Mouse (Mus musculus): ENCODE data around the gene G6pdx. TPM values are rescaled to one million over a fixed set of nuclear protein-coding genes. Genes with fewer than 3 reads are reported as not detected.

Gene G6pdx
- 58.1 and 65.0 TPM in 2 replicates for polyA plus RNA-seq (2011; ENCODE audit: insufficient read length, low read depth, missing spikeins)

- H3K4me3 ChIP-seq (ENCODE audit: insufficient read depth, low read length), result peak within 1 kb of the TSS; percentile 87
- peak; percentile 93 for TF ChIP-seq POLR2A (IDR thresholded peaks at IDR 0.05; ENCODE audit: low read depth, low read length)
- TF ChIP-seq CTCF (IDR thresholded peaks at IDR 0.05; ENCODE audit: borderline replicate concordance, insufficient read depth, low read length), result no peak
- H3K4me1 ChIP-seq (ENCODE audit: control insufficient read depth, insufficient read depth, low read length), result peaks cover 9% of the 10 kb centered on the region; the same call in 1 of the 2 replicates
- peak within 1 kb of the TSS; percentile 77 for H3K27ac ChIP-seq (ENCODE audit: insufficient read depth, low read length)
Measured at GRCm38 (mm10) chrX:74428826-74429276, at the start of gene G6pdx. Gene G6pdx, minus strand, starts transcription at chrX:74429194.

GRCm38 (mm10) chrX:74452773-74453172 lies 23.8 kb upstream of the G6pdx start:
- TF ChIP-seq CTCF (IDR thresholded peaks at IDR 0.05; ENCODE audit: borderline replicate concordance, insufficient read depth, low read length) (no peak), POLR2A (IDR thresholded peaks at IDR 0.05; ENCODE audit: low read depth, low read length) (no peak)
- H3K4me3 ChIP-seq (ENCODE audit: insufficient read depth, low read length), result no peak overlapping the region
- no peak overlapping the region for H3K27ac ChIP-seq (ENCODE audit: insufficient read depth, low read length)
- H3K4me1 ChIP-seq (ENCODE audit: control insufficient read depth, insufficient read depth, low read length), result no peaks in the 10 kb centered on the region

GRCm38 (mm10) chrX:74451157-74451912 lies 22.3 kb upstream of the G6pdx start:
- no peaks in the 10 kb centered on the region for H3K4me1 ChIP-seq (ENCODE audit: control insufficient read depth, insufficient read depth, low read length)
- H3K27ac ChIP-seq (ENCODE audit: insufficient read depth, low read length), result no peak overlapping the region
- TF ChIP-seq POLR2A (IDR thresholded peaks at IDR 0.05; ENCODE audit: low read depth, low read length), result no peak
- TF ChIP-seq CTCF (IDR thresholded peaks at IDR 0.05; ENCODE audit: borderline replicate concordance, insufficient read depth, low read length), result no peak
- no peak overlapping the region for H3K4me3 ChIP-seq (ENCODE audit: insufficient read depth, low read length)

GRCm38 (mm10) chrX:74429290-74429821 lies 362 bp upstream of the G6pdx start:
- Histone ChIP-seq H3K4me1 (ENCODE audit: control insufficient read depth, insufficient read depth, low read length) (peaks cover 7% of the 10 kb centered on the region; the same call in 1 of the 2 replicates), H3K27ac (ENCODE audit: insufficient read depth, low read length) (peak overlapping the region; percentile 77), H3K4me3 (ENCODE audit: insufficient read depth, low read length) (peak overlapping the region; percentile 87)
- TF ChIP-seq CTCF (IDR thresholded peaks at IDR 0.05; ENCODE audit: borderline replicate concordance, insufficient read depth, low read length) (no peak), POLR2A (IDR thresholded peaks at IDR 0.05; ENCODE audit: low read depth, low read length) (peak; percentile 57; the same call in 1 of the 2 replicates)

- Histone ChIP-seq H3K4me1 (ENCODE audit: control insufficient read depth, insufficient read depth, low read length) (peaks cover 9% of the 10 kb centered on the region; the same call in 1 of the 2 replicates), H3K27ac (ENCODE audit: insufficient read depth, low read length) (0 out of 2 replicates have a peak overlapping the region, but pooled peaks have one; percentile 6), H3K4me3 (ENCODE audit: insufficient read depth, low read length) (peak overlapping the region; percentile 87)
- TF ChIP-seq CTCF (IDR thresholded peaks at IDR 0.05; ENCODE audit: borderline replicate concordance, insufficient read depth, low read length) (no peak), POLR2A (IDR thresholded peaks at IDR 0.05; ENCODE audit: low read depth, low read length) (no peak)
Measured at GRCm38 (mm10) chrX:74428146-74428825, 708 bp downstream of the G6pdx start.

GRCm38 (mm10) chrX:74427116-74427515 lies 1.9 kb downstream of the G6pdx start:
- Histone ChIP-seq H3K27ac (ENCODE audit: insufficient read depth, low read length) (peak overlapping the region; percentile 90; the same call in 1 of the 2 replicates), H3K4me1 (ENCODE audit: control insufficient read depth, insufficient read depth, low read length) (peaks cover 9% of the 10 kb centered on the region; the same call in 1 of the 2 replicates), H3K4me3 (ENCODE audit: insufficient read depth, low read length) (no peak overlapping the region)
- TF ChIP-seq POLR2A (IDR thresholded peaks at IDR 0.05; ENCODE audit: low read depth, low read length) (no peak), CTCF (IDR thresholded peaks at IDR 0.05; ENCODE audit: borderline replicate concordance, insufficient read depth, low read length) (no peak)

- TF ChIP-seq CTCF (IDR thresholded peaks at IDR 0.05; ENCODE audit: borderline replicate concordance, insufficient read depth, low read length) (no peak), POLR2A (IDR thresholded peaks at IDR 0.05; ENCODE audit: low read depth, low read length) (no peak)
- peaks cover 9% of the 10 kb centered on the region; the same call in 1 of the 2 replicates for H3K4me1 ChIP-seq (ENCODE audit: control insufficient read depth, insufficient read depth, low read length)
- H3K27ac ChIP-seq (ENCODE audit: insufficient read depth, low read length), result peak overlapping the region; percentile 90; the same call in 1 of the 2 replicates
- no peak overlapping the region for H3K4me3 ChIP-seq (ENCODE audit: insufficient read depth, low read length)
Measured at GRCm38 (mm10) chrX:74426256-74426655, 2.7 kb downstream of the G6pdx start.

- Histone ChIP-seq H3K27ac (ENCODE audit: insufficient read depth, low read length) (peak overlapping the region; percentile 90), H3K4me3 (ENCODE audit: insufficient read depth, low read length) (no peak overlapping the region), H3K4me1 (ENCODE audit: control insufficient read depth, insufficient read depth, low read length) (peaks cover 9% of the 10 kb centered on the region; the same call in 1 of the 2 replicates)
- TF ChIP-seq POLR2A (IDR thresholded peaks at IDR 0.05; ENCODE audit: low read depth, low read length), result peak; percentile 42; the same call in 1 of the 2 replicates
- no peak for TF ChIP-seq CTCF (IDR thresholded peaks at IDR 0.05; ENCODE audit: borderline replicate concordance, insufficient read depth, low read length)
Measured at GRCm38 (mm10) chrX:74425195-74425594, 3.8 kb downstream of the G6pdx start.

GRCm38 (mm10) chrX:74424443-74424842 lies 4.6 kb downstream of the G6pdx start:
- H3K27ac ChIP-seq (ENCODE audit: insufficient read depth, low read length), result peak overlapping the region; percentile 90
- peaks cover 9% of the 10 kb centered on the region; the same call in 1 of the 2 replicates for H3K4me1 ChIP-seq (ENCODE audit: control insufficient read depth, insufficient read depth, low read length)
- no peak overlapping the region for H3K4me3 ChIP-seq (ENCODE audit: insufficient read depth, low read length)
- TF ChIP-seq POLR2A (IDR thresholded peaks at IDR 0.05; ENCODE audit: low read depth, low read length) (peak; percentile 22; the same call in 1 of the 2 replicates), CTCF (IDR thresholded peaks at IDR 0.05; ENCODE audit: borderline replicate concordance, insufficient read depth, low read length) (no peak)
